Mouse (Mus musculus) skeletal muscle tissue, postnatal 0 days (tissue): ENCODE data around the gene Egfl6. TPM values are rescaled to one million over a fixed set of nuclear protein-coding genes. Genes with fewer than 3 reads are reported as not detected.

ENCODE experiments used
- polyA plus RNA-seq: library from polyadenylated mRNA; unstranded; fragments of >200 nt; fragmentation: Nextera tagmentation; extraction: Ambion mirVana; gene quantifications from 2 replicates; pipeline ENCODE4 v1.2.1, GENCODE M21; 2015

Gene Egfl6
- 10.7 and 11.4 TPM in 2 replicates for polyA plus RNA-seq

GRCm38 (mm10) chrX:166584947-166585824 is at the start of gene Egfl6:
Gene Egfl6, minus strand, starts transcription at chrX:166585720.

DNA sequence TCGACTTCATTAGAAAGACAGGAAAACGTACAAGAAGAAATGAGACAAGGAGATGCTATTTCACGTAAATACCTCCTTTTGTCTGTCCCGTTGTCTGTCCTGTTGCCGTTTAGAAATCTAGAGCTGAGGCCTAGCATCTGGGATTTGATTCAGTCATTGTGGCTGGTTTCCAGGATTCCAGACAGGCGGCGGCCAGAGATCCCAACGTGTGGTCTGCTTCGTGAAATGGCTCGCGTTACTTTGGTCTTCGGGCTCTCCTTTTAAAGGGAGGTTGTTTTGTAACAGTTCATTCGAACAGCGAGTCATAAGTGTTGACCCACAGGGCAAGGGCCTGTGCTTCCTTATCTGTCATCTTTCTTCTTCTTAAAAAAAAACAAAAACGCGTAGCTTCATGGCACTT is 67.2 kb downstream of the Egfl6 start, which contains the start of gene Tceanc:
TSS of gene Tceanc (minus strand) at position 223 of the 400 bp plus-strand sequence.

GRCm38 (mm10) chrX:166479365-166479983 is 106.0 kb downstream of the Egfl6 start, which contains the start of gene Rab9:
Gene Rab9, minus strand, starts transcription at chrX:166479867.

Other genes starting within 250 kb of the Egfl6 start
- gene Trappc2, start 145.1 kb downstream of the Egfl6 start, polyA plus RNA-seq: 34.1 and 34.4 TPM in 2 replicates
- 4.4 TPM in 2 replicates for gene Ofd1, start 145.0 kb downstream of the Egfl6 start, polyA plus RNA-seq
- 36.0 and 36.8 TPM in 2 replicates for gene Rab9, start 105.9 kb downstream of the Egfl6 start, polyA plus RNA-seq
- gene Tceanc, start 67.2 kb downstream of the Egfl6 start, polyA plus RNA-seq: 5.0 and 6.7 TPM in 2 replicates